In genomic region chr1:133544996-133545395, GRCm38 (mm10) we compare ENCODE assay signal across 15 mouse cellular contexts.
DNase-seq lines count a peak whose midpoint lies in the region; ATAC-seq lines count a peak whose summit lies in the region.
"Had no signal": no experiment of that assay in that cellular context is flagged by ENCODE, and none has a peak within 500 bp of the region (broad histone marks: within the 10 kb centered on the region; RNA-seq: fewer than 3 reads in every experiment).

No protein-coding gene starts in this region.

- ATAC-seq in CD4-positive, CD25-positive, alpha-beta regulatory T cell, adult 4 months = peak; percentile 41
- ATAC-seq: forebrain, embryonic 13.5 days; forebrain, postnatal 0 days had no signal

- peak; percentile 56 for DNase-seq in T-cell, adult 2 months (ENCODE audit: low spot score)
- peak; percentile 81 for DNase-seq in thymus, postnatal 0 days (ENCODE audit: low spot score)
- DNase-seq in thymus, postnatal 36 days = peak; percentile 28 to 44
- DNase-seq in left cerebral cortex, adult 11 months (ENCODE audit: low spot score) = no peak
- no peak for DNase-seq in layer of hippocampus, adult 11-12 months (ENCODE audit: low spot score)
- DNase-seq in embryo, embryonic 11 days = no peak
- DNase-seq in lung, postnatal 25 days (ENCODE audit: low spot score) = no peak
- DNase-seq: adrenal gland, postnatal 14 days; cerebellum, adult 18-20 months; cerebellum, postnatal 14 days; forebrain, postnatal 0 days; gastrocnemius, postnatal 14 days; heart, postnatal 36 days had no signal

Comparison
In these comparisons a context has a peak if more than half of its experiments do, and no peak if none do; other contexts are left out.
1. DNase-seq: peak in T-cell, adult 2 months (single experiment), thymus, postnatal 0 days (single experiment) and thymus, postnatal 36 days (2 of 2); none in left cerebral cortex, adult 11 months (single experiment), layer of hippocampus, adult 11-12 months (single experiment), embryo, embryonic 11 days (single experiment) and lung, postnatal 25 days (single experiment).